Mouse (Mus musculus) myocyte (in vitro differentiated cells): ENCODE measurements around the gene Camta1. TPM values are rescaled to one million over a fixed set of nuclear protein-coding genes. Genes with fewer than 3 reads are reported as not detected.
"Not testable (repeated sequence)": the region's sequence is repeated elsewhere in the genome, so short reads cannot be mapped to it uniquely, and the experiment has no call there.

Experiments used
- H3K27me3 ChIP-seq: one replicate; pipeline ENCODE4 v1.6.1; 2011; ENCODE audit not compliant: control insufficient read depth, insufficient read depth, insufficient read length
- H3K36me3 ChIP-seq: one replicate; pipeline ENCODE4 v1.6.1; 2011; ENCODE audit not compliant: control insufficient read depth, insufficient read depth
- H3K4me2 ChIP-seq: one replicate; pipeline ENCODE4 v1.6.1; 2011; ENCODE audit warnings: low read depth, control low read depth
- H3K4me3 ChIP-seq: one replicate; pipeline ENCODE4 v1.5.1; 2011; ENCODE audit warnings: mild to moderate bottlenecking, control low read depth, moderate library complexity
- H3K79me2 ChIP-seq: one replicate; pipeline ENCODE4 v1.6.1; 2011; ENCODE audit not compliant: control insufficient read depth, insufficient read depth
- H3ac ChIP-seq: one replicate; pipeline ENCODE4 v1.6.1; 2011; ENCODE audit not compliant: control insufficient read depth, insufficient read length
- CEBPB ChIP-seq: IDR thresholded peaks from 2 replicates; pipeline ENCODE4 v1.6.1; 2011; ENCODE audit warnings: mild to moderate bottlenecking, moderate library complexity; ENCODE audit not compliant: poor library complexity, insufficient read depth, severe bottlenecking
- E2F4 ChIP-seq: IDR thresholded peaks from one replicate; pipeline ENCODE4 v1.6.1; 2011; ENCODE audit warnings: mild to moderate bottlenecking, control low read depth, moderate library complexity; ENCODE audit not compliant: insufficient read depth
- MAX ChIP-seq: IDR thresholded peaks from one replicate; pipeline ENCODE4 v1.6.1; 2011; ENCODE audit warnings: low read depth, mild to moderate bottlenecking, control low read depth
- MYOD1 ChIP-seq, 3 experiments: IDR thresholded peaks; one replicate each; pipeline ENCODE4 v1.6.1; 2011; ENCODE audit warnings: control low read depth in 2 of 3, low read depth in 2 of 3, mild to moderate bottlenecking in 2 of 3, moderate library complexity in 1 of 3; ENCODE audit not compliant: insufficient read length in 2 of 3, control insufficient read depth in 1 of 3
- MYOG ChIP-seq, 3 experiments: IDR thresholded peaks; one replicate each; pipeline ENCODE4 v1.6.1; 2011; ENCODE audit warnings: control low read depth in 2 of 3, low read depth in 2 of 3, mild to moderate bottlenecking in 2 of 3; ENCODE audit not compliant: insufficient read length in 2 of 3, control insufficient read depth in 1 of 3, insufficient read depth in 1 of 3
- POLR2A ChIP-seq: IDR thresholded peaks from one replicate; pipeline ENCODE4 v1.6.1; 2011; ENCODE audit warnings: low read depth, mild to moderate bottlenecking, control low read depth, moderate library complexity; ENCODE audit not compliant: insufficient read length
- POLR2AphosphoS2 ChIP-seq: IDR thresholded peaks from one replicate; pipeline ENCODE4 v1.6.1; 2011; ENCODE audit warnings: low read depth, control low read depth; ENCODE audit not compliant: insufficient read length
- REST ChIP-seq: IDR thresholded peaks from one replicate; pipeline ENCODE4 v1.6.1; 2011; ENCODE audit warnings: mild to moderate bottlenecking, control low read depth, moderate library complexity; ENCODE audit not compliant: insufficient read depth, insufficient read length
- SRF ChIP-seq: IDR thresholded peaks from one replicate; pipeline ENCODE4 v1.6.1; 2011; ENCODE audit warnings: low read depth; ENCODE audit not compliant: control insufficient read depth, insufficient read length
- TCF12 ChIP-seq: IDR thresholded peaks from one replicate; pipeline ENCODE4 v1.6.1; 2011; ENCODE audit warnings: mild to moderate bottlenecking, control low read depth; ENCODE audit not compliant: poor library complexity, insufficient read depth, severe bottlenecking
- TCF3 ChIP-seq: IDR thresholded peaks from one replicate; pipeline ENCODE4 v1.6.1; 2011; ENCODE audit warnings: low read depth, control low read depth; ENCODE audit not compliant: insufficient read length
- USF1 ChIP-seq: IDR thresholded peaks from one replicate; pipeline ENCODE4 v1.6.1; 2011; ENCODE audit warnings: low read depth, mild to moderate bottlenecking, control low read depth, moderate library complexity
- polyA plus RNA-seq: library from polyadenylated mRNA; unstranded; fragments of >200 nt; fragmentation: generic; extraction: Trizol; gene quantifications from one replicate; pipeline ENCODE4 v1.2.1, GENCODE M21; 2012; ENCODE audit warnings: missing spikeins

Gene Camta1
- polyA plus RNA-seq, 1 experiment: 40.6 TPM

GRCm38 (mm10) chr4:150909451-150910156 is 952.1 kb downstream of the Camta1 start:
- Histone ChIP-seq H3K27me3 (no peaks in the 10 kb centered on the region), H3K4me3 (peak overlapping the region; percentile 49), H3K36me3 (no peaks in the 10 kb centered on the region), H3ac (peak overlapping the region; percentile 12), H3K4me2 (peak overlapping the region; percentile 90), H3K79me2 (peaks cover 25% of the 10 kb centered on the region)
- TF ChIP-seq MYOD1 (IDR thresholded peaks at IDR 0.05; ENCODE audit: control insufficient read depth in 1 of 3, insufficient read length in 2 of 3, low read depth in 2 of 3) (peak in 2 of 3 experiments; percentile 24 to 40), MAX (no peak), REST (peak; percentile 28), SRF (peak; percentile 17), E2F4 (no peak), CEBPB (no peak), MYOG (IDR thresholded peaks at IDR 0.05; ENCODE audit: control insufficient read depth in 1 of 3, insufficient read depth in 1 of 3, insufficient read length in 2 of 3, low read depth in 2 of 3) (no peak), POLR2AphosphoS2 (peak; percentile 99), TCF3 (no peak), POLR2A (peak; percentile 99), USF1 (no peak), TCF12 (no peak)

- H3ac ChIP-seq, H3K27me3 ChIP-seq, H3K36me3 ChIP-seq: not testable (repeated sequence)
- Histone ChIP-seq H3K4me2 (peak overlapping the region; percentile 90), H3K4me3 (peak overlapping the region; percentile 49), H3K79me2 (peaks cover 20% of the 10 kb centered on the region)
These were observed 953.2 kb downstream of the Camta1 start for GRCm38 (mm10) chr4:150908512-150908911.

- H3K4me2 ChIP-seq: no peak overlapping the region
- peaks cover 16% of the 10 kb centered on the region for H3K79me2 ChIP-seq
- TF ChIP-seq E2F4: no peak
- TF ChIP-seq MYOG (IDR thresholded peaks at IDR 0.05; ENCODE audit: control insufficient read depth in 1 of 3, insufficient read depth in 1 of 3, insufficient read length in 2 of 3, low read depth in 2 of 3): no peak
- no peak for TF ChIP-seq MYOD1 (IDR thresholded peaks at IDR 0.05; ENCODE audit: control insufficient read depth in 1 of 3, insufficient read length in 2 of 3, low read depth in 2 of 3)
- TF ChIP-seq USF1: no peak
- no peak for TF ChIP-seq TCF3
- no peak for TF ChIP-seq POLR2AphosphoS2
- no peak for TF ChIP-seq MAX
- no peak for TF ChIP-seq TCF12
- TF ChIP-seq SRF: no peak
- TF ChIP-seq REST: no peak
- no peak for TF ChIP-seq POLR2A
- no peak for TF ChIP-seq CEBPB
- no peak overlapping the region for H3ac ChIP-seq
- no peaks in the 10 kb centered on the region for H3K36me3 ChIP-seq
- no peaks in the 10 kb centered on the region for H3K27me3 ChIP-seq
- H3K4me3 ChIP-seq: no peak overlapping the region
These were observed 954.6 kb downstream of the Camta1 start for GRCm38 (mm10) chr4:150907099-150907498.

- Histone ChIP-seq H3K4me3 (no peak overlapping the region), H3ac (no peak overlapping the region), H3K79me2 (peaks cover 7% of the 10 kb centered on the region), H3K4me2 (no peak overlapping the region), H3K27me3 (no peaks in the 10 kb centered on the region), H3K36me3 (peaks cover 4% of the 10 kb centered on the region)
- TF ChIP-seq POLR2AphosphoS2 (no peak), E2F4 (no peak), REST (no peak), MYOD1 (IDR thresholded peaks at IDR 0.05; ENCODE audit: control insufficient read depth in 1 of 3, insufficient read length in 2 of 3, low read depth in 2 of 3) (no peak), TCF12 (no peak), SRF (no peak), CEBPB (no peak), TCF3 (no peak), POLR2A (no peak)
These were observed 958.5 kb downstream of the Camta1 start for GRCm38 (mm10) chr4:150903091-150903742.

- Histone ChIP-seq H3K4me2 (no peak overlapping the region), H3K79me2 (no peaks in the 10 kb centered on the region), H3ac (no peak overlapping the region), H3K27me3 (no peaks in the 10 kb centered on the region), H3K4me3 (no peak overlapping the region), H3K36me3 (peaks cover 4% of the 10 kb centered on the region)
- TF ChIP-seq POLR2A (no peak), MYOG (IDR thresholded peaks at IDR 0.05; ENCODE audit: control insufficient read depth in 1 of 3, insufficient read depth in 1 of 3, insufficient read length in 2 of 3, low read depth in 2 of 3) (no peak), USF1 (no peak), MYOD1 (IDR thresholded peaks at IDR 0.05; ENCODE audit: control insufficient read depth in 1 of 3, insufficient read length in 2 of 3, low read depth in 2 of 3) (peak in 1 of 3 experiments; percentile 7)
These were observed 959.6 kb downstream of the Camta1 start for GRCm38 (mm10) chr4:150902062-150902461.
